Mouse (Mus musculus): ENCODE results near the gene Abcc2. TPM values are rescaled to one million over a fixed set of nuclear protein-coding genes. Genes with fewer than 3 reads are reported as not detected.

The Abcc2 gene
- polyA plus RNA-seq, 1 experiment = 49.5 TPM

GRCm38 (mm10) chr19:43884668-43885498, 102.9 kb downstream of the Abcc2 start:
- Histone ChIP-seq H3K27ac (ENCODE audit: insufficient read depth, low read depth, low read length) (peak overlapping the region; percentile 94), H3K4me1 (ENCODE audit: control insufficient read depth, insufficient read depth, insufficient read length, low read length) (peaks cover 28% of the 10 kb centered on the region), H3K4me3 (ENCODE audit: low read depth, low read length) (peak overlapping the region; percentile 46), H3K27me3 (ENCODE audit: control insufficient read depth, insufficient read depth, low read length) (no peaks in the 10 kb centered on the region), H3K36me3 (ENCODE audit: control insufficient read depth, insufficient read depth, low read length) (peaks cover 5% of the 10 kb centered on the region; the same call in 1 of the 2 replicates)
- WGBS = 18% methylated on average over 13 of the region's 13 CpGs
- TF ChIP-seq POLR2A (IDR thresholded peaks at IDR 0.05; ENCODE audit: low read depth, low read length) = no peak
- no peak for TF ChIP-seq CTCF (IDR thresholded peaks at IDR 0.05; ENCODE audit: extremely low read depth, insufficient read length, insufficient replicate concordance, low read depth, low read length)

GRCm38 (mm10) chr19:43886371-43887099, 104.5 kb downstream of the Abcc2 start:
- peaks cover 21% of the 10 kb centered on the region for H3K4me1 ChIP-seq (ENCODE audit: control insufficient read depth, insufficient read depth, insufficient read length, low read length)
- H3K4me3 ChIP-seq (ENCODE audit: low read depth, low read length) = peak overlapping the region; percentile 75
- H3K27ac ChIP-seq (ENCODE audit: insufficient read depth, low read depth, low read length) = peak overlapping the region; percentile 94
- H3K36me3 ChIP-seq (ENCODE audit: control insufficient read depth, insufficient read depth, low read length) = peaks cover 5% of the 10 kb centered on the region; the same call in 1 of the 2 replicates
- no peak for TF ChIP-seq CTCF (IDR thresholded peaks at IDR 0.05; ENCODE audit: extremely low read depth, insufficient read length, insufficient replicate concordance, low read depth, low read length)
- no peak for TF ChIP-seq POLR2A (IDR thresholded peaks at IDR 0.05; ENCODE audit: low read depth, low read length)
- H3K27me3 ChIP-seq (ENCODE audit: control insufficient read depth, insufficient read depth, low read length) = no peaks in the 10 kb centered on the region
- WGBS = 14% methylated on average over 12 of the region's 12 CpGs

GRCm38 (mm10) chr19:43887242-43887641, 105.2 kb downstream of the Abcc2 start:
- Histone ChIP-seq H3K36me3 (ENCODE audit: control insufficient read depth, insufficient read depth, low read length) (peaks cover 3% of the 10 kb centered on the region; the same call in 1 of the 2 replicates), H3K27ac (ENCODE audit: insufficient read depth, low read depth, low read length) (peak overlapping the region; percentile 94), H3K27me3 (ENCODE audit: control insufficient read depth, insufficient read depth, low read length) (no peaks in the 10 kb centered on the region), H3K4me1 (ENCODE audit: control insufficient read depth, insufficient read depth, insufficient read length, low read length) (peaks cover 20% of the 10 kb centered on the region), H3K4me3 (ENCODE audit: low read depth, low read length) (peak overlapping the region; percentile 75)
- WGBS = 33% methylated on average over 5 of the region's 5 CpGs
- TF ChIP-seq POLR2A (IDR thresholded peaks at IDR 0.05; ENCODE audit: low read depth, low read length) (no peak), CTCF (IDR thresholded peaks at IDR 0.05; ENCODE audit: extremely low read depth, insufficient read length, insufficient replicate concordance, low read depth, low read length) (peak; percentile 23; the same call in 1 of the 2 replicates)

- H3K27ac ChIP-seq (ENCODE audit: insufficient read depth, low read depth, low read length) = peak overlapping the region; percentile 94
- peak overlapping the region; percentile 75 for H3K4me3 ChIP-seq (ENCODE audit: low read depth, low read length)
- H3K27me3 ChIP-seq (ENCODE audit: control insufficient read depth, insufficient read depth, low read length) = no peaks in the 10 kb centered on the region
- H3K4me1 ChIP-seq (ENCODE audit: control insufficient read depth, insufficient read depth, insufficient read length, low read length) = peaks cover 18% of the 10 kb centered on the region
- peaks cover 3% of the 10 kb centered on the region; the same call in 1 of the 2 replicates for H3K36me3 ChIP-seq (ENCODE audit: control insufficient read depth, insufficient read depth, low read length)
- 25% methylated on average over 2 of the region's 2 CpGs for WGBS
- TF ChIP-seq CTCF (IDR thresholded peaks at IDR 0.05; ENCODE audit: extremely low read depth, insufficient read length, insufficient replicate concordance, low read depth, low read length) (no peak), POLR2A (IDR thresholded peaks at IDR 0.05; ENCODE audit: low read depth, low read length) (no peak)
Measured at GRCm38 (mm10) chr19:43887725-43888124, 105.7 kb downstream of the Abcc2 start.

Other genes with a start within 250 kb of the Abcc2 start
- gene Nkx2-3, start 169.9 kb upstream of the Abcc2 start, polyA plus RNA-seq (2012; rRNA removed) = 12.3 and 24.9 TPM in 2 replicates
- gene Slc25a28, start 107.3 kb upstream of the Abcc2 start, polyA plus RNA-seq (2012; rRNA removed) = 41.0 and 74.2 TPM in 2 replicates
- gene Entpd7, start 92.5 kb upstream of the Abcc2 start, polyA plus RNA-seq (2012; rRNA removed) = 16.3 and 23.3 TPM in 2 replicates
- gene Cutc, start 29.2 kb upstream of the Abcc2 start, polyA plus RNA-seq (2012; rRNA removed) = 1.3 and 4.1 TPM in 2 replicates
- 6.5 and 9.8 TPM in 2 replicates for gene Cox15, start 29.2 kb upstream of the Abcc2 start, polyA plus RNA-seq (2012; rRNA removed)
- 19.4 and 53.4 TPM in 2 replicates for gene Dnmbp, start 158.0 kb downstream of the Abcc2 start, polyA plus RNA-seq (2012; rRNA removed)
- 0.96 and 11.3 TPM in 2 replicates for gene Cpn1, start 204.4 kb downstream of the Abcc2 start, polyA plus RNA-seq (2012; rRNA removed)
- 0.37 and 0.71 TPM in 2 replicates for gene Cyp2c23, start 247.0 kb downstream of the Abcc2 start, polyA plus RNA-seq (2012; rRNA removed)

Measured in small intestine, adult 2 months (tissue).